Mouse (Mus musculus): ENCODE results near the gene Fgfr2.
"Not testable (repeated sequence)": the region's sequence is repeated elsewhere in the genome, so short reads cannot be mapped to it uniquely, and the experiment has no call there.

Gene Fgfr2

DNA sequence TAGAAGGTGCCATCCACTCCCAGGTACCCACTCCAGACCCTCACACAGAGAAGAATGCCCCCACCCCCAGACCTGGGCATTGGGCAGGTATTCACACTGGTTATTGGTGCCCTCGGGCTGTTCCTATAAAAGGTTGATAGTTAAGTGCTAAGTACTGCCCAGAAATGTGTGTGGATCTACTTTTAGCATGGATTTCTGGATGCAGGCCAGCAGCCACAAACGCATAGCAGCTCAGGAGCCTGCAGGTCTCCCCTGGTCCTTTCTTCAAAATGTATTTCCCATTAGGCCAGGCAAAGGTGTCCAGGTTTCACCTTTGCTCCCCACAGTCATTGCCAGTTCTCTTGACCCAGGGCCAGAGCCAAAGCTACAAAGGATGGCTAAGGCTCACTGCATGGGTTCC lies 614.0 kb downstream of the Fgfr2 start:
- DNase-seq (ENCODE audit: low spot score in 2 of 2) = no peak

DNA sequence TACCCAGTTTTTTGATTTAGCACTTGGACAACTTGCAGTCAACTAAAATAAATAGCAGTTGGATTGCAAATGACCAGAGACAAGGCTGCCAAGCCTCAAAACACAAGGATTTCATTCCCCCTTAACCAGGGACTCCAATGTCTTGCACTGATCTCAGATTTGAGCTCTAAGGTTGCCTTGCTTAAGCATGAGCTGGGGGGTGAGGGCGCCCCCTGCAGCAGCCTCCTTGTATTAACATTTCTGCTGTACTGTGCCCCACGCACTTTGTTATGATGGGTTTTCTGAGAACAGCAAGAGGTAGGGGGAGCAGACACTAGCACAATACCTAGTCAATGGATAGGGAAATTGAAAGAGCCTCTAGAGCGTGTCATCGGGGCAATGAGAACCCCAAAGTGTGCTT lies 615.8 kb downstream of the Fgfr2 start:
- peak in 1 of 2 experiments; percentile 19 for DNase-seq (ENCODE audit: low spot score in 2 of 2)

DNA sequence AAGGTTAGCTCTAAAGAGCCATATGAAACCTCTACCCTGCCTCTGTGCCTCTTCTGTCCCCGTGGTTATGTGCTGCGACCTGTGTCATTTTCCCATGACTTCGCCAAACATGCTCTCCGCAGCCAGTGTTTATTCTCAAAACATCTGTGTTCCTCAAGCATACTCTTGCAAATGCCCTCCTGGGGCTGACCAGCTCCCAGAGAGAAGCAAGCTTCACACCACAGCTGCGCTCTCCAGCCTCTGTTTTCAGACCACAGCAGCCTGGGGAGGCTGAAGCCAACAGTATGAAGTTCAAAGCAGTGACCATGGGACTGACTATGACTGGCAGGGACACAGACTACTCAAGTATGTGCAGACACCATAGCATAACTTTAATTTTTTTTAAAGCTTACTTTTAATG lies 616.9 kb downstream of the Fgfr2 start:
- DNase-seq (ENCODE audit: low spot score in 2 of 2) = no peak

DNA sequence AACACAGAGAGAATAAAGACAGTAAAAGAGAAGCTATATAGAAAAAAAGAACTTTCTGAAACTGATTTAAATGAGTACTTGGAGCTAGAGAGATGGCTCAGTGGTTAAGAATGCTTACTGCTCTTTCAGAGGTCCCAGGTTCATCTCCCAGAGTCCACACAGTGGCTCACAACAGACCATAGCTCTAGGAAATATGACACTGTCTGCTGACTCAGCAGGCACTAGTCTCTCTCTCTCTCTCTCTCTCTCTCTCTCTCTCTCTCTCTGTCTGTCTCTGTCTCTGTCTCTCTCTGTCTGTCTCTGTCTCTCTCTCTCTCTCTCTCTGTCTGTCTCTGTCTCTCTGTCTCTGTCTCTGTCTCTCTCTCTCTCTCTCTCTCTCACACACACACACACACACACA lies 620.7 kb downstream of the Fgfr2 start:
- DNase-seq (ENCODE audit: low spot score in 2 of 2) = not testable (repeated sequence)

GRCm38 (mm10) chr7:132497142-132497541 lies 626.0 kb downstream of the Fgfr2 start:
- DNase-seq (ENCODE audit: low spot score in 2 of 2) = no peak

DNA sequence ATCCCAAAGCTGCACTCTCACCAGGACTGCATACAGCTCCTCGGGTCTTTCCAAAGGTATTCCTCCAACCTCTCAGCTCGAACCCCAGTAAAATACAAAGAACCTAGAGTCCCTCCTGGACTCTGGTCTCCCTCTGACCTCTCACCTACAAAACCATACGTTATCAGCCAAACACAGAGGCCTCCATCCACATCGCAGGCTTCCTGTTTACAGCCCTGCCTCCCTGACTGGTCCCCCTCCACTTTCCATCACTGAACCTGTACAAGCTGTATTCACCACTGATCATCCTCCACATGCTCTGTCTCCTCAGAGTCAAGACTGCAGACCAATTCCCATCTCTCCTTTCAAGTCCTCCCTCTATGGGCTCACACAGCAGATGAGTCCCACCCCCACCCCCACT lies 628.9 kb downstream of the Fgfr2 start:
- DNase-seq (ENCODE audit: low spot score in 2 of 2) = no peak

- DNase-seq (ENCODE audit: low spot score in 2 of 2) = no peak
These were observed 629.5 kb downstream of the Fgfr2 start for GRCm38 (mm10) chr7:132493632-132494031.

GRCm38 (mm10) chr7:132491902-132492301 lies 631.2 kb downstream of the Fgfr2 start:
- DNase-seq (ENCODE audit: low spot score in 2 of 2) = no peak

GRCm38 (mm10) chr7:132487361-132487760 lies 635.8 kb downstream of the Fgfr2 start:
- DNase-seq (ENCODE audit: low spot score in 2 of 2) = no peak

DNA sequence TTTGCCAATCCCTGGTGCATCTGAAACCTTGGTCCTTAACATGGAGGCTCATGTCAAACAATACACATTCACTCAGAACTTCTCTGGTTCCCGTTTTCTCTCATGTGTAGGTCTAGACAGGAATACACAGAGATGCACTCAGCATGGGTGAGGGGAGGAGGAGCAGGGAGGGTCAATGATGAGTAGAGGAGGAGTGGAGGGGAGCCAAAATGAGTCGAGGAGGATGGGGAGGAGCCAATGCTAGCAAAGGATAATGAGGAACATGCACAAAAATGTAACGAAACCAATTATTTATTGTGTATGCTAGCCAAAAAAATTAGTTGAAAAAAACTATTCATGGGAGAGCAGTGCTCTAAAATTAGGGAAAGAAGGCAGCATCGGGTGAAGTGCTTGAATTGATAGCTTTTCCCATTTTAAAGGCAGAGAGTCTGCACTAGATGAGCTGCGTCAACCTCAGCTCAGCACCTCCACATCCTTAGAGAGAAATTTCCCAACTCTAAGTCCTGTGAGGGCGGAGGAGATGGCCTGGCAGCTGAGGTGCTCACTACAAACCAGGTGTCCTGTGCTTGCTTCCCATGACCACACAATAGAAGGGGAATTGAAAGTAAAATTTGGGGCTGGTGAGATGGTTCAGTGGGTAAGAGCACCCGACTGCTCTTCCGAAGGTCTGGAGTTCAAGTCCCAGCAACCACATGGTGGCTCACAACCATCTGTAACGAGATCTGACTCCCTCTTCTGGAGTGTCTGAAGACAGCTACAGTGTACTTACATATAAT lies 636.6 kb downstream of the Fgfr2 start:
- DNase-seq (ENCODE audit: low spot score in 2 of 2) = no peak

DNA sequence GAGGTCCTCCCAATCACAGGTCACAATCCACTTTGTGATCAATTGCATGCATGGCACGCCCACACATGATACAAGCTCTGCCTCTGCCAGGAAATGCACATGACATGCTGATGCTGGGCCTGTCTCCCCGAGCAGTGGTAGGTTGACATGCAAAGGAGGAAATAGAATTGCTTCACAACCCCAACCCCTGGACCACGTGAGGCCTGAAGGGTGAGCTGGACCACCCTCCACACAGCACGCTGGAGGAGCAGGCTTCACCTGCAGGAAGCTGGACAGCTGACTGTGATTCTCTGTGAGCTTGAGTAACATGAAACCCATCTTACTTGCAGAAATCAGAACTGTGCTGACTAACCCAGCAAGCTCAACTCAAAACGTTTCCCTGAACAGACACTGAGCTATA lies 638.7 kb downstream of the Fgfr2 start:
- DNase-seq (ENCODE audit: low spot score in 2 of 2) = no peak

DNA sequence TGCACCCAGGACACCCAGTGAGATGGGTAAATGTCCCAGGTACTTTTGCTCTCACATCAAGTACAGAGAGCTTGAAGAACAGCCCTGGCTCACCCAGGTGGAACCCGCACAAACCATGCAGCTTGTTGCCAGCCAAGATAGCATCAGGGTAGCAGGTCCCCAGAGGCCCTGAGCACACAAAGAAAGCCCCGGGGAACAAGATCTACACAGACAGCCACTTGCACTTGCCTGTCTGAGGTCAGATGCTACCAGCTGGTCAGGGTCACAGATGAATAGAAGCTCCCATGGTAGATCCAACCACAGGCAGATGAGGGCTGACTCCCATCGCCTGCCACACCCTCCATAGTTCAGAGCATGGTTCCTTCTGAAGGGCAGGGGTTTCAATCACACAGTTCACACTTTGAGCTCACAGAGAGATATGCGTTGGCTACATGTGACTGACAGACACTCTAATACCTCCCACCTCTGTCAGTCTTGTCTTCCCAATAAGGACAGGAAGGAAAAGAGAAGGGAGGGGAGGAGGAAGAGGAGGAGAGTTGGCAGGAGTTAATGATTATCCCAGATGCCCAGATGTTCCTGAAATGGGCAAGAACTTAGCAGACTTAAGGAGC lies 642.3 kb downstream of the Fgfr2 start:
- no peak for DNase-seq (ENCODE audit: low spot score in 2 of 2)

DNA sequence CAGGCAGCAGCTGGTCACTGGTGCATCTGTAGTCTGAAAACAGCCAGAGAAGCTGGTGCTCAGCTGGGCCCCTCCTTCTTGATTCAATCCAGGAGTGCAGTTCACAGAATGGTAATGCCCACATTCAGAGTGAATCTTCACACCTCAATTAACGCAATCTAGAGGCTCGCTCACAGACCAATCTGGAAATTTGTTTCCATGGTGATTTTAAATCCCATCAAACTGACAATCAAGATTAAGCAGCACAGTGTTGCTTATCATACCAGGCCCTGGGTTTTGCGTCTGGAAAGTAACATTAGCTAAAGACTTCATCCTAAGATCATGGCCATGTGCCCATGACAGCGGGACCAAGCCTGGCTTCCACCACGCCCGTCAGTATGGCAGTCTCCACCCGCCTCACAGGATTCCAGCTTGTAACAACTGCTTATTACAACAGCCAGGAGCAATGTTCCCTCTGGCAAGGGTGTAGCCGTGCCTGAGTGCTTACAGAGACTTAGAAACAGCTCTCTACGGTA lies 644.8 kb downstream of the Fgfr2 start:
- DNase-seq (ENCODE audit: low spot score in 2 of 2) = no peak

DNA sequence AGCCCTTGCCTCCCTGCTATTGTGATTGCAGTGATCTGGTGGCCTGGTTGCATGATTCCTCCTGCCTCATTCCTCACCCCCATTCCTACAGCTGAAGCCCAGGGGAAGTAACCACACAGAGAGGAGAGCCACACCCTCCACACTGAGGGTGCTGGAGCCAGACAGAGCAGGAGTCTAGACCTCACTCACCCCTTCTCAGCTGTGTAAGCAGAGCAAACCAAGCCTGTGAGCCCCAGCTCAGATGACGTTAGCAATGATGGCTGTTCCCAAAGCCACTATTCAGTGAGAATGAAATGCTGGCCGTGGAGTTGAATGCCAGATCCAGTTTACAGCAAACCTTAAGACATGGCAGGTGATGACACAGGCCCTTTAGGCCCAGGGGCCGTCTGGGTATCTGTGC lies 645.4 kb downstream of the Fgfr2 start:
- DNase-seq (ENCODE audit: low spot score in 2 of 2) = no peak

GRCm38 (mm10) chr7:132476491-132476890 lies 646.7 kb downstream of the Fgfr2 start:
- DNase-seq (ENCODE audit: low spot score in 2 of 2) = no peak

GRCm38 (mm10) chr7:132475069-132475468 lies 648.1 kb downstream of the Fgfr2 start:
- DNase-seq (ENCODE audit: low spot score in 2 of 2) = peak; percentile 17 to 34

GRCm38 (mm10) chr7:132471327-132471726 lies 651.8 kb downstream of the Fgfr2 start:
- DNase-seq (ENCODE audit: low spot score in 2 of 2) = peak in 1 of 2 experiments; percentile 28

DNA sequence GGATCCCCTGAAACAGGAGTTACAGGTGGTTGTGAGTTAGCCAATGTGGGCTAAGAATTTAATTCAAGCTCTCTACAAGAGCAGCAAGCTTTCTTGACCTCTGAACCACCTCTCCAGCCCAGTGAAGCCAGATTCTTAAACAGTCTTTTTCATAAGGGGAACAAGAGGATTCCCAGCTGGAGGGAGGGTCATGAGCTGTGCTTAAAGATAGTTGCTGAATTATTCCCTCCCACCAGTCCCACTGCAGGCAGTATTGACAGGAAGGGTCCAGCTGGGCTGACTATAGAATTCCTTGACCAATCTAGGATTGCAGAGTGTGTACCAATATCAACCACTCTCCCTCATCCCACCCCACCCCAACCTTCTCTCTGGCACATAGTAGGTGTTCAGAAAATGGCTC lies 654.8 kb downstream of the Fgfr2 start:
- no peak for DNase-seq (ENCODE audit: low spot score in 2 of 2)

DNA sequence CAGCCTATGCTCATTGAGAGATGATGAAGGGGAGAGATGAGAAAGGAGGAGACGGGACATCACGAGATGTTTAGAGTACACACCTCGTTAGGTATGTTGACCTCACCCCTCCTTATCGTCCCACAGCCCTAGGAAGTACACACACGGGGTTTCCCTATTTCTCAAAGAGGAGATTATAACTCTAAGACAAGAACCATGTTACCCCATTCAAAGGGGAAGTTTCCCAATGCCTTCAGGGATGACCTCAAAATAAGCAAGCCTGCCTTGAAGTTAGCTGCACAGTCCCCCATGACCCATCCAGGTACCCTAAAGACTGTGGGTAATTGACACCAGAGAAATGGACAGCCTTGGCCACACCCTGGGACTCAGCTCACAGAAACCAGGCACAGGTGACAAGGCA lies 657.3 kb downstream of the Fgfr2 start:
- no peak for DNase-seq (ENCODE audit: low spot score in 2 of 2)

DNA sequence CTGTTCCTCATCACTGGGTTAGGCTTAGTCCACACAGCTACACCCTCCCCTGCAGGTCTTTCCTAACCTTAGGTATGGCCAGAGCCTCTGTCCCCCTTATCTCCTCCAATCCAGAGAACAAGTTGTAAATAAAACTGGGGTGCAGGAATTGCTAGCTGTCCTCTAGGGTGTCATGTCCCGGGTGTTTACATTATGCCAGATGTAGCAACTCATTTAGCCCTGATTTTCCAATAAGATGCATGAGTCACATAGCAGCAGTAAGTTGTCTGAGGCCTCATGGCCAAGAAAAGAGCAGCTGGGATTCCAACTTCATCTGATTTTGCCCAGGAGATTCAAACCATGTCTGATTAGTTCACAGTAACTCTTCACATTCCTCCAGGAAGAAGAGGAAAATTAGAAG lies 658.3 kb downstream of the Fgfr2 start:
- DNase-seq (ENCODE audit: low spot score in 2 of 2) = no peak

GRCm38 (mm10) chr7:132458493-132458892 lies 664.7 kb downstream of the Fgfr2 start:
- no peak for DNase-seq (ENCODE audit: low spot score in 2 of 2)

DNA sequence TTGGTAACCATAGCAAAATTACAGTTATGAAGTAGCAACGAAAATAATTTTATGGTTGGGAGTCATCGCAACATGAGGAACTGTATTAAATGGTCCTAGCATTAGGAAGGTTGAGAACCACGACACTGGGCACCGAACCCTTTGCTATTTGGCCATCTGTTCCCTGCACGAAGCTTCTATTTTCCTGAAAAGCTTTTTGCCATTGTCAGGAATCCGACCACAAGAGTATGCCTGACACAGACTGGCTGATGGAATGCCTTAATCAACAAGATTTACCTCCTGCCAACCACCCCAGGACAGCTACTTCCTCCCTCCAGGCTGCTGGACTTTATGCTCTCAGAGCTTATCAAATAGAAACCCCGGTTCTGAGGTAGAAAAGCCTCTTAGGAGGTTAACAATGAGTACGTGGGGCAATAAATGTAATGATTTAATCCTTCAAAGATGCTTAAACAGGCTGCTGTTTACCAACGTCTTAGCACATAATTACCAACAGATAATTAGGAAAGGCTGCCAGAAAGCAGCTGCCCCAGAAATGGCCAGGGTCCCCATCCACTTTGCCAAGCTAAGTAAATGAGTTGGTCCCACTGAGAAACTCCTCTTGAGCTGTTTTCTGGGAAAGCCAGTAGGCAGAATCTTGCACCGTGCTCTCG lies 668.0 kb downstream of the Fgfr2 start:
- DNase-seq (ENCODE audit: low spot score in 2 of 2) = no peak
